Mouse (Mus musculus) small intestine, adult 2 months (tissue): ENCODE measurements around the gene Ctnnd1.

Source experiments
- CTCF ChIP-seq: fragments of 200-500 bp; IDR thresholded peaks from 2 replicates; pipeline ENCODE4 v1.5.1; 2012; ENCODE audit warnings: low read depth, mild to moderate bottlenecking, control low read depth, inconsistent platforms, low read length, moderate library complexity, mixed read lengths; ENCODE audit not compliant: insufficient replicate concordance, insufficient read length; ENCODE audit errors: extremely low read depth
- POLR2A ChIP-seq: fragments of 200-500 bp; IDR thresholded peaks from 2 replicates; pipeline ENCODE4 v1.6.1; 2012; ENCODE audit warnings: low read depth, mild to moderate bottlenecking, control low read depth, inconsistent platforms, low read length, moderate library complexity

DNA sequence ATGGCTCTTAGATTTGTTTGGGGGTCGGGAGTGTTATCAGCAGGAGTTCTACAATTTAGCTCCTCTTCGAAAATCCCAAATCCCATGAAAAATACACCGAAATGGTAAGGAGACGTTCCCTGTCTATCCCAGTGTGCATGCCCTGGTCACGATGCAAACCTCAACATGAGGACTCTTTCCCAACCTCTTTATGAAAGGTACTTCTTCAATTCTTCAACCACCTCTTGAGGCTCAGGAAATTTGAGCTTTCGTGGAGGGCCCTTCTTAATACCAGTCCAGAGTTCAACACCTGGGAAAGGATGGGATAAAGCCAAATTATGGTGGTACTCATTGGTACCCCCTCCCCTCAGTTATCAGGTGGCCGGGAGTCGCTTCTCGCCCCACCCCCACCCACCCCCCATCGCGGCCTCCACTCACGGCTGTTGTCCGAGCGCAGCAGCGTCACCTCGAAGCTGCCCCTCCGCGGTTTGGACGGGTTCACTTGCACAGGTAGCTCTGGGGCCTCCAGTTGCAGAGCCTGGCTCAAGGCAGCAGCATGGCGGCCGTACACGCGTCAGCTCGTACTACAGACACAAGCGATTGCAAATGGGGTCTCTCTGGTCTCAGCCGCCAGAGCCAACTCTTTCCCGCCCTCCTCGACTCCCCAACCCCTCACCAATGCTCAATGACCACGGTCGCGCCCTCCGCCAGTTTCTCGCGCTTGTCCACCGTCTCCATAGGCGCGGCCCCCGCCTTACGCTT, 19.4 kb upstream of the Ctnnd1 start:
- TF ChIP-seq CTCF (no peak), POLR2A (no peak)
